ENCODE assay signal across 9 mouse cellular contexts in the genomic region with DNA sequence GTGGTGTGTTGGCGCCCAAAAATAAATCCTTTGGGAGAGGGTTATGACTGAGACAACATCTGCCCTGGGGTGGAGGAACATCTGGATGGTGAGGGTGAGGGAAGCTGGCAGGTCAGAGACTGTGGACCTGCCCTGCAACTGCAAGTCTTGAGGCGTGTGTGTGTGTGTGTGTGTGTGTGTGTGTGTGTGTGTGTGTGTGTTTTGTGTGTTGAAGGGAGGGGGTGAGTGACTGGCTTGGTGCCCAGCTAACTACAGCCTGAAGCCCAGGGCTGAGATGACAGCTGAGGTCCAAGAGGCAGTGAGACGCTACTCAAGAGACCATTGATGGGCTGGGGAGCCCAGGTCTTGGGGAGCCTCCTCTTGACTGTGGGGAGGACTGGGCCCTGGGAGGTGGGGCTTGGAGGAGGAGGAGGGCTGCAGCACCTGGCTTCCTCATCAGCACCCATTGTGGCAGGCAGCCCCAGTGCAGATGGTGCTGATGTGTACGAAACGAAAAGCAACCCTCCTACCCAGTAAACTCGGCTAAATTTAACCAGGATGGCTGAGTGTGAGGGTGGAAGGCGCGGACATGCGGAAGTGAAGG.
A peak's percentile ranks its signal among the peaks of the same experiment; 100 is the strongest.
DNase-seq lines count a peak whose midpoint lies in the region; ATAC-seq lines count a peak whose summit lies in the region.
"Had no signal": no experiment of that assay in that cellular context is flagged by ENCODE, and none has a peak within 500 bp of the region (broad histone marks: within the 10 kb centered on the region; RNA-seq: fewer than 3 reads in every experiment).

No protein-coding gene starts in this region.

- H3K27me3 ChIP-seq in kidney, embryonic 16.5 days (ENCODE audit: insufficient read depth, low read length), result no peaks in the 10 kb centered on the region

- H3K4me3 ChIP-seq in kidney, embryonic 16.5 days (ENCODE audit: low read length), result no peak overlapping the region

- H3K36me3 ChIP-seq in kidney, embryonic 16.5 days (ENCODE audit: insufficient read depth, low read length), result no peaks in the 10 kb centered on the region

- H3K4me2 ChIP-seq in kidney, embryonic 16.5 days (replicated peaks; ENCODE audit: low read depth, low read length), result no peak overlapping the region

- H3K4me1 ChIP-seq in kidney, embryonic 16.5 days (ENCODE audit: insufficient read depth, low read length), result peaks cover 36% of the 10 kb centered on the region

- DNase-seq in kidney, adult 11 months, result no peak
- DNase-seq in spleen, postnatal 36 days (ENCODE audit: low spot score in 2 of 2), result peak; percentile 56 to 62
- no peak for DNase-seq in spleen, postnatal 14 days (ENCODE audit: low spot score in 2 of 2)
- peak; percentile 72 to 86 for DNase-seq in left cerebral cortex, postnatal 25 days (ENCODE audit: low spot score in 2 of 2)
- peak; percentile 38 to 69 for DNase-seq in thymus, postnatal 36 days
- no peak for DNase-seq in urinary bladder, adult 2 months (ENCODE audit: low spot score)
- no peak for DNase-seq in c-Kit-positive CD71-positive TER-119-positive erythroid progenitor cells, embryonic 14.5 days (ENCODE audit: low spot score)

- intact Hi-C loops in left cerebral cortex, postnatal 25 days (cut with DNase I), result no loop called here

- 0 out of 2 replicates have a peak overlapping the region, but pooled peaks have one; percentile 4 for H3K9ac ChIP-seq in kidney, embryonic 16.5 days (replicated peaks; ENCODE audit: low read length)

- peak overlapping the region; percentile 20; the same call in 1 of the 2 replicates for H3K27ac ChIP-seq in kidney, embryonic 16.5 days (ENCODE audit: low read length)
- H3K27ac ChIP-seq: macrophage had no signal

- no peaks in the 10 kb centered on the region for H3K9me3 ChIP-seq in kidney, embryonic 16.5 days (ENCODE audit: low read length)

- peak; percentile 58 for ATAC-seq in kidney, embryonic 16.5 days (ENCODE audit: low FRiP score, low TSS enrichment)

- WGBS in kidney, embryonic 16.5 days, result 38% methylated on average over 9 of the region's 9 CpGs

Comparison
In these comparisons a context has a peak if more than half of its experiments do, and no peak if none do; other contexts are left out.
1. DNase-seq: peak in spleen, postnatal 36 days (2 of 2), left cerebral cortex, postnatal 25 days (2 of 2) and thymus, postnatal 36 days (2 of 2); none in kidney, adult 11 months (single experiment), spleen, postnatal 14 days (0 of 2), urinary bladder, adult 2 months (single experiment) and c-Kit-positive CD71-positive TER-119-positive erythroid progenitor cells, embryonic 14.5 days (single experiment).